Mouse (Mus musculus): ENCODE data around the gene Ppp1r12b. TPM values are rescaled to one million over a fixed set of nuclear protein-coding genes. Genes with fewer than 3 reads are reported as not detected.

Gene Ppp1r12b
- polyA plus RNA-seq, 1 experiment from 2014 or later = 6.3 TPM

DNA sequence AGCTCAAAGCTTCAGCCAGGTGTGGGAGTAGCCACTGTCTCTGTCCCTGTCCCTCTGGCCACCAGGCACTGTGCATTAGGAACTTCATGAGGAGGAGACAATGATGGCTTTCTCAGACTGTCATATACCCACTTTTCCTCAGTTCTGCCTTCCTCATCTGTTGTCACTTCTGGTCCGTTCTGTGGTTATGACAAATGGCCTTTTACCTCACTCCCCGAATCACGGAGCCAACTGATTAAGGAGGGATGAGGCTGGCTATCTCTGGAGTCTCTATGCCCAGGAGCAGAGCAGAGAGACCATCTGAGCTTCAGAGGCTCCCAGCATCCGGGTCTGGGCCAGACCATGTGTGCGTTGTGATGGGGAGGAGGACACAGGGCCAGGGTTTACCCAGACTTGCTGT, 244.1 kb downstream of the Ppp1r12b start:
- Histone ChIP-seq H3K4me1 (ENCODE audit: control insufficient read depth, insufficient read depth, low read length) (peaks cover 10% of the 10 kb centered on the region), H3K27ac (replicated peaks; ENCODE audit: low read depth, low read length) (no peak overlapping the region), H3K4me2 (ENCODE audit: low read depth, severe bottlenecking) (no peak overlapping the region), H3K4me3 (ENCODE audit: low read depth, low read length) (no peak overlapping the region), H3K9ac (ENCODE audit: low read length) (no peak overlapping the region), H3K27me3 (ENCODE audit: control insufficient read depth, insufficient read depth, low read length) (peaks cover 42% of the 10 kb centered on the region), H3K9me3 (ENCODE audit: control insufficient read depth, low read length) (no peaks in the 10 kb centered on the region), H3K36me3 (ENCODE audit: control insufficient read depth, insufficient read depth, low read length) (no peaks in the 10 kb centered on the region)
- ATAC-seq (ENCODE audit: insufficient number of reproducible peaks, low FRiP score, low TSS enrichment, low read depth) = no peak
- 80% methylated on average over 5 of the region's 5 CpGs for WGBS
- no peak for DNase-seq (ENCODE audit: low spot score)

DNA sequence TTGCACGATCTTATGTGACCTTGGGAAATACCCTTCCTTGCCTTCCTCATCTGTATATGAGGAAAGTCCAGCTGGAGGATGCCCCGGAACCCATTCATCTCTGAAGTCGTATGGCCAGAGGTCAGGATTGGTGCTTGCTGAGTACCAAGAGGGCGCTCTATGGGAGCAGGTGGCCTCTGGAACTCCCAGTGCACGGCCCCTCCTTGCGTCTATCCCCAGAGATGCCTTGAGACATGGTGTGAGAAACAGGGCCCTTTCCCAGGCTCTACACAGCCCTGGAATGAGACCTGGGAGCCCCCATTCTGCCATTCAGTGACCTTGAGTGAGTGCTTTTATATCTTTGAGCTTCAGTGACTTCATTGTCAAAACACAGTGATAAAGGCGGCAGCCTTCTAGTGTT, 244.7 kb downstream of the Ppp1r12b start:
- ATAC-seq (ENCODE audit: insufficient number of reproducible peaks, low FRiP score, low TSS enrichment, low read depth) = no peak
- Histone ChIP-seq H3K27ac (replicated peaks; ENCODE audit: low read depth, low read length) (no peak overlapping the region), H3K9me3 (ENCODE audit: control insufficient read depth, low read length) (no peaks in the 10 kb centered on the region), H3K36me3 (ENCODE audit: control insufficient read depth, insufficient read depth, low read length) (no peaks in the 10 kb centered on the region), H3K4me1 (ENCODE audit: control insufficient read depth, insufficient read depth, low read length) (peaks cover 10% of the 10 kb centered on the region), H3K4me3 (ENCODE audit: low read depth, low read length) (no peak overlapping the region), H3K9ac (ENCODE audit: low read length) (no peak overlapping the region), H3K4me2 (ENCODE audit: low read depth, severe bottlenecking) (no peak overlapping the region), H3K27me3 (ENCODE audit: control insufficient read depth, insufficient read depth, low read length) (peaks cover 43% of the 10 kb centered on the region)
- WGBS = 70% methylated on average over 7 of the region's 7 CpGs
- DNase-seq (ENCODE audit: low spot score) = no peak

DNA sequence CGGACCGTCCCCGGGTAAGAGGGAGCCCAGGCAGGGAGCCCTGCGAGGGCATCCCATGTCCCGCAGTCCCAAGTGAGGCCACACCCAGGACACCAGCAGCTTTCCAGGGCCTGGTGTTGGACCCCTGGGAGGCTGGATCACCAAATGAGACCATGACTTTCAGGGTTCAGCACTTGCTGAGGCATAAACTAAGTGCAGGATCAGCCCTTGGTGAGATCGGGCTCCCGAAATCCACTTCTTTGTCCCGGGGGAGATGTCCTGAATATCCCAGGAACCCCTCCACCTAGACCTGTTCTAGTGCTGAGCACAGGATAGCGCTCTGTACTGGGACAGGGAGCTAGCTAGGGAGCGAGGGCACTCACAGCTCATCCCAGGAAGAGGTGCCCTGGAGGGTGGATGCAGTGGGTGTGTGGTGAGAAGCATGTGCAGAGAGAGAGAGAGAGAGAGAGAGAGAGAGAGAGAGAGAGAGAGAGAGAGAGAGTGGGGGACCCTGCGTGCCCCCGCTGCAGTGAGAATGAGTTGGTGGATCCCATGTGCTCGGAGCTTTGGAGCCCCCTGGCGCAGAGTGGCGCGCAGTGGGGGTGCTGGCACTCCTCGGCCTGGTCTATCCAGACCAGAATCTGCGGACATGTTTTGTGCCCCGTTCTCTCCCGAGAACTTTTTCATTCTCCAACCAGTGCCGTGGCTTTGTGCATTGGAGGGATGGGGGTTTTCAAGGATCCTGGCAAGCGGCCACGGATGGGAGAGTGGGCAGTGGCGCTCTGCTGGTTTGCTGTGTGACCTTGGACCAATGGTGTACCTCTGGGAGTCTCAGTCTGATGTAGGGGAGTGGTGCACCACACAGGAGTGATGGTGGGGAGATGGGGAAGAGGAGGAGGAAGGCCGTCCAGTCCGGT, 246.1 kb downstream of the Ppp1r12b start:
- H3K9me3 ChIP-seq (ENCODE audit: control insufficient read depth, low read length) = no peaks in the 10 kb centered on the region
- WGBS = 13% methylated on average over 26 of the region's 26 CpGs
- H3K36me3 ChIP-seq (ENCODE audit: control insufficient read depth, insufficient read depth, low read length) = no peaks in the 10 kb centered on the region
- DNase-seq (ENCODE audit: low spot score) = peak; percentile 42
- H3K4me1 ChIP-seq (ENCODE audit: control insufficient read depth, insufficient read depth, low read length) = peaks cover 10% of the 10 kb centered on the region
- ATAC-seq (ENCODE audit: insufficient number of reproducible peaks, low FRiP score, low TSS enrichment, low read depth) = no peak
- peaks cover 43% of the 10 kb centered on the region for H3K27me3 ChIP-seq (ENCODE audit: control insufficient read depth, insufficient read depth, low read length)
- no peak overlapping the region for H3K27ac ChIP-seq (replicated peaks; ENCODE audit: low read depth, low read length)
- peak overlapping the region; percentile 48 for H3K4me3 ChIP-seq (ENCODE audit: low read depth, low read length)
- peak overlapping the region; percentile 57 for H3K9ac ChIP-seq (ENCODE audit: low read length)
- peak overlapping the region; percentile 99 for H3K4me2 ChIP-seq (ENCODE audit: low read depth, severe bottlenecking)

DNA sequence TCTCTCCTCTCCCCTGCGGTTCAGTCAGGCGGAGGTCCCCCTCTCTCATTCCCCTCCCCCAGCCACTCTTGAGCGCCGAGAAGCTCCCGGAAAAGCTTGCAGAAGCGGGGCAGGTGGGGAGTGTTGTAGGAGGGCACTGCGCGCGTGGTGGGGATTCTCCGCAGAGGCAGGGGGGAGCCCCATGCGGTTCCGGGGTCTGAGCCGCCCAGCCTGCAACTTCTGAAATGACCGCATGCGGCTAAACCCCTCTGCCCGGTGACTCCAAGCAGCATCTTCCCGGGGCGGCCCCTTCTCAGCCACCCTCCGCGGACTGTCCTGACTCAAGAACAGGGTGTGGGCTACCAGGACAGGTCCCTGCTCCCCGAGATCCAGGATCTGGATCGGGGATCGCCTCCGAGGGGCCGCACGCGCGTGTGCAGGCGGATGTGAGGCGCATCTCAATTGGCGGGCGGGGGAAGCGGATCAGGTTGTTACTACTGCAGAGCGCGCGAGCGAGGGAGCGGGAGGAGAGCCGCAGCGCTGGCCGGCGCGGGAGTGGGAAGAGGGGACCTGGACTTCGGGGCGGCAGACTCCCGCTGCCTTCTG, 246.8 kb downstream of the Ppp1r12b start:
- ATAC-seq (ENCODE audit: insufficient number of reproducible peaks, low FRiP score, low TSS enrichment, low read depth) (peak; percentile 38; the same call in 1 of the 2 replicates), DNase-seq (ENCODE audit: low spot score) (peak; percentile 68)
- Histone ChIP-seq H3K4me1 (ENCODE audit: control insufficient read depth, insufficient read depth, low read length) (peaks cover 10% of the 10 kb centered on the region), H3K27me3 (ENCODE audit: control insufficient read depth, insufficient read depth, low read length) (peaks cover 43% of the 10 kb centered on the region), H3K9me3 (ENCODE audit: control insufficient read depth, low read length) (no peaks in the 10 kb centered on the region), H3K27ac (replicated peaks; ENCODE audit: low read depth, low read length) (no peak overlapping the region), H3K4me3 (ENCODE audit: low read depth, low read length) (peak overlapping the region; percentile 48), H3K4me2 (ENCODE audit: low read depth, severe bottlenecking) (peak overlapping the region; percentile 99), H3K36me3 (ENCODE audit: control insufficient read depth, insufficient read depth, low read length) (no peaks in the 10 kb centered on the region), H3K9ac (ENCODE audit: low read length) (peak overlapping the region; percentile 57)
- under 1% methylated on average over 44 of the region's 46 CpGs for WGBS

DNA sequence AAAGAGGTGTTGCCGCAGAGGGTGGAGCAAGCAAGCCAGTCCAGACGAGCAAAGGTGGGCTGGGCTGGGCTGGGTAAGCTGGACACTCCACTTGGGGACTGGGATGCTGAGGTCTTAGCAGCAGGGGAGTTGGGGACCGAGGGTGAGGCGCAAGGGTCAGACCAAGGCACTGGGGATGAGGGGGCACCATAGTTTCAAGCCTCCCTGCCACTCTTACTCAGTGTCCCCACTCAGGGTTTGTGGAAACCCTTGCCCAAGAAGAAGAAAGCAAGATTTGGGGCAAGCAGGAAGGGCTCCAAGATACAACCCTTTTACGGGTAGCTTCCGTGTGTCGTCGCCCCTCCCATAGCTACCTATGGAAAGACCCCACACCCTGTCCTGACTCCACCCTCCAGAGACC, 247.5 kb downstream of the Ppp1r12b start:
- no peaks in the 10 kb centered on the region for H3K36me3 ChIP-seq (ENCODE audit: control insufficient read depth, insufficient read depth, low read length)
- H3K4me1 ChIP-seq (ENCODE audit: control insufficient read depth, insufficient read depth, low read length) = peaks cover 10% of the 10 kb centered on the region
- DNase-seq (ENCODE audit: low spot score) (no peak), ATAC-seq (ENCODE audit: insufficient number of reproducible peaks, low FRiP score, low TSS enrichment, low read depth) (no peak)
- no peak overlapping the region for H3K9ac ChIP-seq (ENCODE audit: low read length)
- WGBS = 5% methylated on average over 8 of the region's 8 CpGs
- H3K27me3 ChIP-seq (ENCODE audit: control insufficient read depth, insufficient read depth, low read length) = peaks cover 43% of the 10 kb centered on the region
- H3K27ac ChIP-seq (replicated peaks; ENCODE audit: low read depth, low read length) = no peak overlapping the region
- H3K4me3 ChIP-seq (ENCODE audit: low read depth, low read length) = peak overlapping the region; percentile 48
- no peaks in the 10 kb centered on the region for H3K9me3 ChIP-seq (ENCODE audit: control insufficient read depth, low read length)
- peak overlapping the region; percentile 99 for H3K4me2 ChIP-seq (ENCODE audit: low read depth, severe bottlenecking)

DNA sequence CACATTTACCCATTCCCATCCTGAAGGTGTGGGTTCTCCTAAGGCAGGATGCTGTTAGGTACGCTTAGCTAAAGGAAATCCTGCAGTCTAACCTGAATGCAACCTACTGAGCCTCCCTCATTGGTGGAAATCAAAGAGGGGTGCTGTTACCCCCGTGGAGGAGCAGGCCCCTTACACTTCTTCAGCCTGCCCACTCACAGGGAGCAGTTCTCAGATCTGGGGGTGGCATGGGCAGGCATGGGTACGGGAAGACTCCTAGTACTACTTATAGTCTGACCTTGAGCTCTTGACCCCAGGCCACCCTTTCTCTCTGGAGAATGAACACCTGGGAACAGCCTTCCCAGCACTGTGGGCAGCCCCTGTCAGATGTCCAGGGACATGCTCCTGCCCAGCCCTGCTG, 248.2 kb downstream of the Ppp1r12b start:
- H3K27me3 ChIP-seq (ENCODE audit: control insufficient read depth, insufficient read depth, low read length) = peaks cover 43% of the 10 kb centered on the region
- WGBS = 73% methylated on average over 3 of the region's 3 CpGs
- H3K4me3 ChIP-seq (ENCODE audit: low read depth, low read length) = no peak overlapping the region
- ATAC-seq (ENCODE audit: insufficient number of reproducible peaks, low FRiP score, low TSS enrichment, low read depth) (no peak), DNase-seq (ENCODE audit: low spot score) (no peak)
- H3K9ac ChIP-seq (ENCODE audit: low read length) = no peak overlapping the region
- no peak overlapping the region for H3K4me2 ChIP-seq (ENCODE audit: low read depth, severe bottlenecking)
- peaks cover 10% of the 10 kb centered on the region for H3K4me1 ChIP-seq (ENCODE audit: control insufficient read depth, insufficient read depth, low read length)
- no peaks in the 10 kb centered on the region for H3K9me3 ChIP-seq (ENCODE audit: control insufficient read depth, low read length)
- no peak overlapping the region for H3K27ac ChIP-seq (replicated peaks; ENCODE audit: low read depth, low read length)
- H3K36me3 ChIP-seq (ENCODE audit: control insufficient read depth, insufficient read depth, low read length) = no peaks in the 10 kb centered on the region

DNA sequence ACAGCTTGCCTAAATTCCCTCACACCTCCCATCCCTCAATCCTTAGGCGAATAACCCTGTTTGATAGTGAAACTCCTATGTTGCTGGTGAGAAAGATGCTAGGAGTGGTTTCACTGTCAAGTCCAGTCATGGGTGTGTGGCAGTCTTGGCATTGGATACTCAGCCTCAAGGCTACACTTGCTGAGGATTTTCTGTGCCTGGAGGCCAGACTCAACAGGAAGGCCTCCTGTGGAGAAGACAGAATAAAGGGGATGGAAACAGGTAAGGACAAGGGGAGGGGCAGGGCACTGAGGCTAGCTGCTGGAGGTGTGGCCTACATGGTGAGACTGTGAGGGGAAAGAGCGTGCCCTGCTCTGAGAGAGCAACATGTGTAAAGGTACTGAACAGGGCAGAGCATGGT, 249.2 kb downstream of the Ppp1r12b start:
- 32% methylated on average over 2 of the region's 2 CpGs for WGBS
- Histone ChIP-seq H3K4me3 (ENCODE audit: low read depth, low read length) (no peak overlapping the region), H3K36me3 (ENCODE audit: control insufficient read depth, insufficient read depth, low read length) (no peaks in the 10 kb centered on the region), H3K4me2 (ENCODE audit: low read depth, severe bottlenecking) (no peak overlapping the region), H3K9ac (ENCODE audit: low read length) (no peak overlapping the region), H3K27me3 (ENCODE audit: control insufficient read depth, insufficient read depth, low read length) (peaks cover 43% of the 10 kb centered on the region), H3K27ac (replicated peaks; ENCODE audit: low read depth, low read length) (no peak overlapping the region), H3K4me1 (ENCODE audit: control insufficient read depth, insufficient read depth, low read length) (peaks cover 10% of the 10 kb centered on the region), H3K9me3 (ENCODE audit: control insufficient read depth, low read length) (no peaks in the 10 kb centered on the region)
- no peak for DNase-seq (ENCODE audit: low spot score)
- ATAC-seq (ENCODE audit: insufficient number of reproducible peaks, low FRiP score, low TSS enrichment, low read depth) = no peak

All from limb, embryonic 11.5 days (tissue).